Mouse (Mus musculus) liver, embryonic 14.5 days (tissue): ENCODE results near the gene Mdm2.

ENCODE experiments used
- CTCF ChIP-seq: IDR thresholded peaks from 2 replicates; pipeline ENCODE4 v1.5.1; 2016; ENCODE audit warnings: antibody characterized with exemption, low read depth, control low read depth
- EP300 ChIP-seq: IDR thresholded peaks from 2 replicates; pipeline ENCODE4 v1.6.1; 2016; ENCODE audit warnings: antibody characterized with exemption, low read depth

DNA sequence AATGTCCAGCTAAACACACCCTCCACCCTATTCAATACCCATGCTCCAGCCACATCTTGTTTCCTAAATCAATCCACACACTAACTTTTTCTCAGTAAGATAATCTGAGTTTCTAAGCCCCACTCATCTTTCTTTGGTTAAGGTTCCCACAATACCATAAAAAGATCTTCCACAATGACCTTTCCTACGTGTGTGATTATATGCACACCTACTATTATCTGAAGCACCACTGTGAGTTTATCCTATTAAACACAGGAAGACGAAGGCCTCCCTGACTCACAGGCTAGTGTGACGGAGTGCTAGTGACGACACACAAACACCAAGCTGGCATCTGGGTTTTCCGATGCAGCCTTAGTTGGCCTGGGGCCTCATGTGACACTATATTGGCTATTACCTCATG is 17.6 kb downstream of the Mdm2 start:
- TF ChIP-seq CTCF: no peak
- TF ChIP-seq EP300: no peak
